Mouse (Mus musculus): Measurements from ENCODE around the gene Dlec1. TPM values are rescaled to one million over a fixed set of nuclear protein-coding genes. Genes with fewer than 3 reads are reported as not detected.

Dlec1 gene
- total and polyA plus RNA-seq, 3 experiments = not detected

DNA sequence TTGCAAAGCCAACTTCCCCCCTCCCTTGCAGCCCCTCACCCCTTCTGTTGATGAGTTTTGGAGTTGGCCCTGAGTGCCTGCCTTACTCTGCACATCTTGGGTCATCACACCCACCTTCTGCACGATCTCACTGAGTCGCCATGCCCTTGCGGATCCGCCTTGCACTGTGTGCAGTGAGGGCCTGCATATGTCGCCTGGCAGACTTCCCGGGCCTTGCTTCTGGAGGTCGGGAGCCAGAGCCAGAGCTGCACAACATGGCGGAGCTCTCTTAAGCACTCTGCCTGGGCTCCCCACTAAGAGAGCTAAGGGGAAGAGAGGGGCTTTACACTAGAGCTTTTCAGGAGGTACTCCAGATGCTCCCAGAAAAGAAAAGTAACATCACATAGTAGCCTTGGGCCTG lies 42.4 kb downstream of the Dlec1 start:
- Histone ChIP-seq H3K36me3 (replicated peaks) (no peaks in the 10 kb centered on the region), H3K4me1 (ENCODE audit: insufficient read depth, low read depth, low read length) (no peaks in the 10 kb centered on the region), H3K27me3 (ENCODE audit: insufficient read depth, low read length) (peaks cover 4% of the 10 kb centered on the region; the same call in 1 of the 2 replicates), H3K9me3 (replicated peaks) (peaks cover 90% of the 10 kb centered on the region), H3K4me3 (ENCODE audit: low read depth, low read length) (no peak overlapping the region)
- DNase-seq (ENCODE audit: low spot score) = no peak
- TF ChIP-seq TAL1 (conservative IDR thresholded peaks at IDR 0.05; ENCODE audit: low read depth, low read length) (no peak), CTCF (IDR thresholded peaks at IDR 0.05; ENCODE audit: low read depth, low read length) (no peak), GATA2 (IDR thresholded peaks at IDR 0.05; ENCODE audit: borderline replicate concordance, low read depth, low read length) (no peak), GATA1 (IDR thresholded peaks at IDR 0.05; ENCODE audit: borderline replicate concordance, low read length) (no peak), POLR2AphosphoS5 (IDR thresholded peaks at IDR 0.05; ENCODE audit: insufficient replicate concordance, low read depth, low read length) (no peak)
- no peak for ATAC-seq (ENCODE audit: extremely low read depth, insufficient number of reproducible peaks, low FRiP score, poor library complexity, severe bottlenecking)

GRCm38 (mm10) chr9:119145137-119145536 lies 42.9 kb downstream of the Dlec1 start:
- Histone ChIP-seq H3K36me3 (replicated peaks) (no peaks in the 10 kb centered on the region), H3K9me3 (replicated peaks) (peaks cover 90% of the 10 kb centered on the region), H3K4me1 (ENCODE audit: insufficient read depth, low read depth, low read length) (no peaks in the 10 kb centered on the region), H3K4me3 (ENCODE audit: low read depth, low read length) (no peak overlapping the region), H3K27me3 (ENCODE audit: insufficient read depth, low read length) (peaks cover 4% of the 10 kb centered on the region; the same call in 1 of the 2 replicates)
- ATAC-seq (ENCODE audit: extremely low read depth, insufficient number of reproducible peaks, low FRiP score, poor library complexity, severe bottlenecking) = no peak
- TF ChIP-seq CTCF (IDR thresholded peaks at IDR 0.05; ENCODE audit: low read depth, low read length) (no peak), GATA1 (IDR thresholded peaks at IDR 0.05; ENCODE audit: borderline replicate concordance, low read length) (no peak), GATA2 (IDR thresholded peaks at IDR 0.05; ENCODE audit: borderline replicate concordance, low read depth, low read length) (no peak), TAL1 (conservative IDR thresholded peaks at IDR 0.05; ENCODE audit: low read depth, low read length) (no peak), POLR2AphosphoS5 (IDR thresholded peaks at IDR 0.05; ENCODE audit: insufficient replicate concordance, low read depth, low read length) (no peak)
- DNase-seq (ENCODE audit: low spot score) = no peak

GRCm38 (mm10) chr9:119145638-119146037 lies 43.4 kb downstream of the Dlec1 start:
- H3K36me3 ChIP-seq (replicated peaks) = no peaks in the 10 kb centered on the region
- TF ChIP-seq CTCF (IDR thresholded peaks at IDR 0.05; ENCODE audit: low read depth, low read length) (no peak), GATA1 (IDR thresholded peaks at IDR 0.05; ENCODE audit: borderline replicate concordance, low read length) (no peak), TAL1 (conservative IDR thresholded peaks at IDR 0.05; ENCODE audit: low read depth, low read length) (no peak), POLR2AphosphoS5 (IDR thresholded peaks at IDR 0.05; ENCODE audit: insufficient replicate concordance, low read depth, low read length) (no peak), GATA2 (IDR thresholded peaks at IDR 0.05; ENCODE audit: borderline replicate concordance, low read depth, low read length) (no peak)
- no peaks in the 10 kb centered on the region for H3K4me1 ChIP-seq (ENCODE audit: insufficient read depth, low read depth, low read length)
- H3K27me3 ChIP-seq (ENCODE audit: insufficient read depth, low read length) = peaks cover 4% of the 10 kb centered on the region; the same call in 1 of the 2 replicates
- no peak overlapping the region for H3K4me3 ChIP-seq (ENCODE audit: low read depth, low read length)
- ATAC-seq (ENCODE audit: extremely low read depth, insufficient number of reproducible peaks, low FRiP score, poor library complexity, severe bottlenecking) = no peak
- no peak for DNase-seq (ENCODE audit: low spot score)
- H3K9me3 ChIP-seq (replicated peaks) = peaks cover 90% of the 10 kb centered on the region

DNA sequence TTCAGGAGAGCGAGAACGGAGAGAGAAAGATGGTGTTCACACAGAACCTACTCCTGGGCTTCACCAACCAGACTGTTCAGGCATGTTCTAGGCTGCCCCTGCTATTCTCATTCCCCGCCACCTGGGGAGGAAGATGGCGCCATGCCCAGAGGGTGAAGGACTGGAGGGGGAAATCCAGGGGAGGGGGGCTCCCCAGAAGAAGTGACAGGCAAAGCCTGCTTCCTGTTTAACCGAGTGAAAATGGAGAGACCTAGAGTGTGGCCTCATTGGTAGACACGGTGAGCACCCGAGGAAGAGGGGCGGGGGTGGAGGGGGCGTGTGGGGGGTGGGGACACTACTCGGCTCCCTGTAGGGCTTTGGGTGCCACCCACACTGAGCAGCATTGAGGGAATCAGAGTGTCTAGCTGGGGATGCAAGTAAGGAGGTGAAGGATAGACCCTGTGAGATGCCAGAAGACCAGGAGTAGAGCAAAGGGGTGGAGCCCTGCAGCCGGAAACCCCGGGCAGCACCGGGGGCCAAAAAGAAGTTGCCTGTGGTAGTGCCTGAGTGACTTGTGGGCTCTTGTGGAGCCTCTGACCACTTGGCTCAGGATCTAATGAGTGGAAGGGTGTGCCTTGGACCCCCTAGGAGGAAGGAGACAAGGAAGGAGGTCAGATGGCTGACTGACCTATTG lies 44.0 kb downstream of the Dlec1 start:
- TF ChIP-seq GATA2 (IDR thresholded peaks at IDR 0.05; ENCODE audit: borderline replicate concordance, low read depth, low read length) (no peak), GATA1 (IDR thresholded peaks at IDR 0.05; ENCODE audit: borderline replicate concordance, low read length) (no peak), CTCF (IDR thresholded peaks at IDR 0.05; ENCODE audit: low read depth, low read length) (no peak), TAL1 (conservative IDR thresholded peaks at IDR 0.05; ENCODE audit: low read depth, low read length) (no peak), POLR2AphosphoS5 (IDR thresholded peaks at IDR 0.05; ENCODE audit: insufficient replicate concordance, low read depth, low read length) (no peak)
- ATAC-seq (ENCODE audit: extremely low read depth, insufficient number of reproducible peaks, low FRiP score, poor library complexity, severe bottlenecking) (no peak), DNase-seq (ENCODE audit: low spot score) (no peak)
- Histone ChIP-seq H3K9me3 (replicated peaks) (peaks cover 90% of the 10 kb centered on the region), H3K36me3 (replicated peaks) (no peaks in the 10 kb centered on the region), H3K4me3 (ENCODE audit: low read depth, low read length) (no peak overlapping the region), H3K4me1 (ENCODE audit: insufficient read depth, low read depth, low read length) (no peaks in the 10 kb centered on the region), H3K27me3 (ENCODE audit: insufficient read depth, low read length) (peaks cover 4% of the 10 kb centered on the region; the same call in 1 of the 2 replicates)

GRCm38 (mm10) chr9:119149601-119150000 lies 47.3 kb downstream of the Dlec1 start:
- Histone ChIP-seq H3K27me3 (ENCODE audit: insufficient read depth, low read length) (peaks cover 4% of the 10 kb centered on the region; the same call in 1 of the 2 replicates), H3K4me3 (ENCODE audit: low read depth, low read length) (no peak overlapping the region; the same call in 1 of the 2 replicates), H3K4me1 (ENCODE audit: insufficient read depth, low read depth, low read length) (no peaks in the 10 kb centered on the region), H3K36me3 (replicated peaks) (no peaks in the 10 kb centered on the region), H3K9me3 (replicated peaks) (peaks cover 88% of the 10 kb centered on the region)
- ATAC-seq (ENCODE audit: extremely low read depth, insufficient number of reproducible peaks, low FRiP score, poor library complexity, severe bottlenecking) (no peak), DNase-seq (ENCODE audit: low spot score) (no peak)
- no peak for TF ChIP-seq TAL1 (conservative IDR thresholded peaks at IDR 0.05; ENCODE audit: low read depth, low read length)
- TF ChIP-seq GATA2 (IDR thresholded peaks at IDR 0.05; ENCODE audit: borderline replicate concordance, low read depth, low read length) = no peak
- no peak for TF ChIP-seq POLR2AphosphoS5 (IDR thresholded peaks at IDR 0.05; ENCODE audit: insufficient replicate concordance, low read depth, low read length)
- TF ChIP-seq GATA1 (IDR thresholded peaks at IDR 0.05; ENCODE audit: borderline replicate concordance, low read length) = no peak
- no peak for TF ChIP-seq CTCF (IDR thresholded peaks at IDR 0.05; ENCODE audit: low read depth, low read length)

GRCm38 (mm10) chr9:119151751-119152150 lies 49.5 kb downstream of the Dlec1 start:
- ATAC-seq (ENCODE audit: extremely low read depth, insufficient number of reproducible peaks, low FRiP score, poor library complexity, severe bottlenecking) (no peak), DNase-seq (ENCODE audit: low spot score) (no peak)
- Histone ChIP-seq H3K36me3 (replicated peaks) (no peaks in the 10 kb centered on the region), H3K4me1 (ENCODE audit: insufficient read depth, low read depth, low read length) (no peaks in the 10 kb centered on the region), H3K27me3 (ENCODE audit: insufficient read depth, low read length) (peaks cover 4% of the 10 kb centered on the region; the same call in 1 of the 2 replicates), H3K9me3 (replicated peaks) (peaks cover 88% of the 10 kb centered on the region), H3K4me3 (ENCODE audit: low read depth, low read length) (no peak overlapping the region)
- TF ChIP-seq POLR2AphosphoS5 (IDR thresholded peaks at IDR 0.05; ENCODE audit: insufficient replicate concordance, low read depth, low read length) (no peak), TAL1 (conservative IDR thresholded peaks at IDR 0.05; ENCODE audit: low read depth, low read length) (no peak), CTCF (IDR thresholded peaks at IDR 0.05; ENCODE audit: low read depth, low read length) (no peak), GATA1 (IDR thresholded peaks at IDR 0.05; ENCODE audit: borderline replicate concordance, low read length) (no peak), GATA2 (IDR thresholded peaks at IDR 0.05; ENCODE audit: borderline replicate concordance, low read depth, low read length) (no peak)

Data from G1E (cell line).